In the genomic region with DNA sequence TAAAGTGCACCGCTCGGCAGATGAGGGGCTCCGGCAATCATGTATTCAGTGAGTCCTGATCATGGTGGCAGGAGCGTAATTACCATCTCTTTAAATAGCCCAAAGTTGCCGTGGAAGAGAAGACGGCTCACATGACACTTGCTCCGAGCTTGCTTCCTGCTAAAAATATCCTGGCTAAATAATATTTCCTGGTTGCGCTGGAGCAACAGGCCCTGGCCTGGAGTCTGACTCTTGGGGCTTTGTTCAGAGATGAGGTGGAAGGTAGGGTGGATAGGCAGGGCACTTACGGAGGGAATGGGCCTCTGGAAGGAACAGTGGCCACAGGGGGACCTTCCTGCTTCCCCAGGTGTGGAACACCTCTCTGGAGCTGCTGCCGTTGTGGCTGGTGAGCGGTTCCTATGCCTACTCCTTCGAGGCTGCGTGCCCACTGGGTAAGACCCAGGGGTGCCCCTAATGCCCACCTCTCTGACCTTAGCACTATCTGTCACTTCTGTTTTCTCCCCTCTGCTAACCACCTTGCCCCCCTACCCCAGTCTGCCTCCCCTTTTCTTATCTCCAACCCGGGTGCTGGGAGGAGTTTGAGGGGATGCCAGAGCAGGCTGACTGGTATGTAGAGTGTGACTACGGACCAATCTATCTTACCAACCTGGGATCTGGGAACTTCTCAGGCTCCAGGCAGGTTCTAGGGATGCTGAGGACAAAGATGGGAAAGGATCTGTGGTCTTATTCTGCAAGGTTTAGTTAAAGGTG, we compare ENCODE assay signal across 26 mouse cellular contexts. TPM values are rescaled to one million over a fixed set of nuclear protein-coding genes. Genes with fewer than 3 reads are reported as not detected.
DNase-seq lines count a peak whose midpoint lies in the region; ATAC-seq lines count a peak whose summit lies in the region.
"Had no signal": no experiment of that assay in that cellular context is flagged by ENCODE, and none has a peak within 500 bp of the region (broad histone marks: within the 10 kb centered on the region; RNA-seq: fewer than 3 reads in every experiment).

No protein-coding gene starts in this region.

- no peak for DNase-seq in limb, embryonic 10.5 days (ENCODE audit: low spot score)
- peak; percentile 52 for DNase-seq in heart, adult 8-10 months (ENCODE audit: low spot score)
- DNase-seq in spleen, postnatal 36 days (ENCODE audit: low spot score in 2 of 2): no peak
- DNase-seq in thymus, postnatal 0 days (ENCODE audit: low spot score): no peak
- DNase-seq in cerebellum, adult 9-10 months: no peak
- DNase-seq: adrenal gland, adult 2 months; cerebellum, adult 11 months; cerebellum, postnatal 14 days; thymus, postnatal 36 days had no signal

- WGBS in limb, embryonic 13.5 days: 86% methylated on average over 15 of the region's 15 CpGs
- WGBS in limb, embryonic 10.5 days: 88% methylated on average over 15 of the region's 15 CpGs
- 40% methylated on average over 15 of the region's 15 CpGs for WGBS in heart, embryonic 15.5 days

- H3K27me3 ChIP-seq in limb, embryonic 13.5 days: peaks cover 22% of the 10 kb centered on the region; the same call in 1 of the 2 replicates
- peaks cover 23% of the 10 kb centered on the region for H3K27me3 ChIP-seq in limb, embryonic 10.5 days (ENCODE audit: low read depth, poor library complexity, severe bottlenecking)
- no peaks in the 10 kb centered on the region; the same call in 1 of the 2 replicates for H3K27me3 ChIP-seq in heart, embryonic 15.5 days

- no peaks in the 10 kb centered on the region for H3K36me3 ChIP-seq in limb, embryonic 13.5 days
- no peaks in the 10 kb centered on the region for H3K36me3 ChIP-seq in limb, embryonic 10.5 days
- H3K36me3 ChIP-seq in heart, embryonic 15.5 days: no peaks in the 10 kb centered on the region
- H3K36me3 ChIP-seq: embryonic facial prominence, embryonic 15.5 days; limb, embryonic 15.5 days; liver, embryonic 15.5 days; midbrain, embryonic 10.5 days had no signal

- no peak overlapping the region for H3K4me3 ChIP-seq in limb, embryonic 13.5 days
- no peak overlapping the region for H3K4me3 ChIP-seq in limb, embryonic 10.5 days
- peak overlapping the region; percentile 37 for H3K4me3 ChIP-seq in heart, embryonic 15.5 days
- H3K4me3 ChIP-seq: embryonic facial prominence, embryonic 15.5 days; limb, embryonic 15.5 days; liver, embryonic 15.5 days; midbrain, embryonic 10.5 days had no signal

- H3K27ac ChIP-seq in limb, embryonic 13.5 days: no peak overlapping the region
- H3K27ac ChIP-seq in limb, embryonic 10.5 days: no peak overlapping the region
- peak overlapping the region; percentile 96 for H3K27ac ChIP-seq in heart, embryonic 15.5 days
- H3K27ac ChIP-seq: embryonic facial prominence, embryonic 15.5 days; hindbrain, embryonic 14.5 days; limb, embryonic 15.5 days; liver, embryonic 15.5 days; macrophage; midbrain, embryonic 10.5 days had no signal

- H3K4me2 ChIP-seq in limb, embryonic 13.5 days (replicated peaks): no peak overlapping the region
- H3K4me2 ChIP-seq in heart, embryonic 15.5 days: peak overlapping the region; percentile 61
- H3K4me2 ChIP-seq: embryonic facial prominence, embryonic 15.5 days; hindbrain, embryonic 14.5 days; limb, embryonic 15.5 days; liver, embryonic 15.5 days had no signal

- no peaks in the 10 kb centered on the region for H3K9me3 ChIP-seq in limb, embryonic 13.5 days
- H3K9me3 ChIP-seq in limb, embryonic 10.5 days (replicated peaks): no peaks in the 10 kb centered on the region
- no peaks in the 10 kb centered on the region for H3K9me3 ChIP-seq in heart, embryonic 15.5 days (replicated peaks)
- H3K9me3 ChIP-seq: embryonic facial prominence, embryonic 15.5 days; limb, embryonic 15.5 days; liver, embryonic 15.5 days; midbrain, embryonic 10.5 days had no signal

- 0 out of 2 replicates have a peak overlapping the region, but pooled peaks have one; percentile 25 for H3K9ac ChIP-seq in limb, embryonic 13.5 days
- H3K9ac ChIP-seq in heart, embryonic 15.5 days: peak overlapping the region; percentile 45
- H3K9ac ChIP-seq: embryonic facial prominence, embryonic 15.5 days; hindbrain, embryonic 14.5 days; limb, embryonic 15.5 days; liver, embryonic 15.5 days had no signal

- no peak for ATAC-seq in limb, embryonic 13.5 days (ENCODE audit: low FRiP score, low read depth)
- ATAC-seq in heart, embryonic 15.5 days (replicated peaks; ENCODE audit: insufficient number of reproducible peaks, insufficient read depth, low FRiP score, low read depth): peak; percentile 59
- ATAC-seq: intestine, embryonic 16.5 days had no signal

- H3K4me1 ChIP-seq in limb, embryonic 13.5 days: peaks cover 15% of the 10 kb centered on the region
- H3K4me1 ChIP-seq in limb, embryonic 10.5 days: peaks cover 33% of the 10 kb centered on the region
- H3K4me1 ChIP-seq in heart, embryonic 15.5 days (replicated peaks): peaks cover 44% of the 10 kb centered on the region

RNA-seq across cellular contexts. Expression of a gene that starts 24.1 kb away (rescaled TPM):
- polyA plus RNA-seq in limb, embryonic 13.5 days (2015; fragmentation: Nextera tagmentation; extraction: Ambion mirVana): not detected in 2 replicates
- not detected in 2 replicates for polyA plus RNA-seq in limb, embryonic 10.5 days (2016; fragmentation: Nextera tagmentation; extraction: Ambion mirVana)
- total RNA-seq in heart, adult 8-10 months (2022): 1 to 10 TPM; 5.2 to 8.4 (median 6.7) TPM
- 0.16 and 0.38 TPM in 2 replicates for polyA plus RNA-seq in heart, embryonic 15.5 days (2015; fragmentation: Nextera tagmentation; extraction: Ambion mirVana)
- 0.09 TPM in 1 of 2 replicates, not detected in the other for polyA plus RNA-seq in thymus, postnatal 0 days (2015; fragmentation: Nextera tagmentation; extraction: Ambion mirVana)
- total RNA-seq: adrenal gland, adult 2 months; layer of hippocampus, postnatal 25 days; left cerebral cortex, postnatal 10 days had no signal
- polyA plus RNA-seq: C2C12; embryonic facial prominence, embryonic 15.5 days; gonadal fat pad, adult 2 months; hindbrain, embryonic 14.5 days; intestine, embryonic 16.5 days; kidney, embryonic 14.5 days; limb, embryonic 15.5 days; liver, embryonic 15.5 days; lung, embryonic 16.5 days; macrophage; midbrain, postnatal 0 days; neural tube, embryonic 11.5 days had no signal

RNA-seq across cellular contexts. Expression of a gene that starts 40.4 kb away (rescaled TPM):
- polyA plus RNA-seq in limb, embryonic 13.5 days (2015; fragmentation: Nextera tagmentation; extraction: Ambion mirVana): 346 and 363 TPM in 2 replicates
- polyA plus RNA-seq in limb, embryonic 10.5 days (2016; fragmentation: Nextera tagmentation; extraction: Ambion mirVana): 446 and 455 TPM in 2 replicates
- total RNA-seq in heart, adult 8-10 months (2022): 100 to 1,000 TPM; 108 to 133 (median 124) TPM
- 153 and 176 TPM in 2 replicates for polyA plus RNA-seq in heart, embryonic 15.5 days (2015; fragmentation: Nextera tagmentation; extraction: Ambion mirVana)
- polyA plus RNA-seq in thymus, postnatal 0 days (2015; fragmentation: Nextera tagmentation; extraction: Ambion mirVana): 330 and 343 TPM in 2 replicates
